Mouse (Mus musculus): ENCODE measurements around the gene Abhd15. TPM values are rescaled to one million over a fixed set of nuclear protein-coding genes. Genes with fewer than 3 reads are reported as not detected.

Gene Abhd15
- polyA plus RNA-seq (2015; fragmentation: Nextera tagmentation; extraction: Ambion mirVana): 1.9 and 2.4 TPM in 2 replicates

DNA sequence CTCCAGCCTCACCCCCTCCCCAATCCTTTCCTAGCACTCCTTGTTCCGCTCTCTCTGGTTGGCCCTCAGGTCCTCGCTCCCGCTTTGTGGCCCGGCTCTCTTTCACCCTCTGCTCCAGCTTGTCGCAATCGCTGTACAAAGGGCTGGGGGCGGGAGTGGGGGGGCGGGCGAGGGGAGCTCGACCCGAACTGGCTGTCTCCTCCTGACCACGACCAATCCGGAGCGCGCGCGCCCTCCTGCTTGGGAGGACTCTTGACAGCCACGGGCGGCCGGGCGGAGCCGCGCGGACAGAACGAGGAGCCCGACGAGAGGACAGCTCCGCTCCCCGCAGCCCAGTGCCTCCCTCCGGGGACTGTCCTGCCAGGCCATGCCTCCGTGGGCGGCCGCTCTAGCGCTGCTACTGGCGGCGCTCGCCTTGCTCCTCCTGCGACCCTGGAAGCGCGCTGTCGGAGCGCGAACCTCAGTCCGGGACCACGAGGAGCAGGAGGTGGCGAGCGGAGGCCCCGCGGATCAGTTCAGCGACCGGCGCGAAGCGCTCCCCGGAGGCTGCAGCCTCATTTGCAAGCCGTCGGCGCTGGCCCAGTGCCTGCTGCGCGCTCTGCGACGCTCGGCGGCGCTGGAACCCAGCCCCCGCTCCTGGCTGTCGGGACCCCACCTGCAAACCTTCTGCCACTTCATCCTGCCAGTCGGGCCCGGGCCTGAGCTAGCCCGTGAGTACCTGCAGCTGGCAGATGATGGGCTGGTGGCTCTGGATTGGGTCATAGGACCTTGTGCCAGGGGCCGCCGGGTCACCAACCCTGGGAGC lies at the start of gene Abhd15:
Abhd15 (plus strand) TSS at position 290 of the 805 bp plus-strand sequence.
- H3K9me3 ChIP-seq: no peaks in the 10 kb centered on the region
- WGBS: under 1% methylated on average over 72 of the region's 72 CpGs
- H3K4me2 ChIP-seq (replicated peaks): peak within 1 kb of the TSS; percentile 88
- no peaks in the 10 kb centered on the region for H3K36me3 ChIP-seq
- H3K27ac ChIP-seq (replicated peaks): no peak within 1 kb of the TSS
- H3K9ac ChIP-seq (replicated peaks): peak within 1 kb of the TSS; percentile 44
- ATAC-seq (replicated peaks): peak; percentile 49
- peak within 1 kb of the TSS; percentile 50 for H3K4me3 ChIP-seq
- H3K4me1 ChIP-seq: peaks cover 35% of the 10 kb centered on the region
- H3K27me3 ChIP-seq: peaks cover 21% of the 10 kb centered on the region; the same call in 1 of the 2 replicates

DNA sequence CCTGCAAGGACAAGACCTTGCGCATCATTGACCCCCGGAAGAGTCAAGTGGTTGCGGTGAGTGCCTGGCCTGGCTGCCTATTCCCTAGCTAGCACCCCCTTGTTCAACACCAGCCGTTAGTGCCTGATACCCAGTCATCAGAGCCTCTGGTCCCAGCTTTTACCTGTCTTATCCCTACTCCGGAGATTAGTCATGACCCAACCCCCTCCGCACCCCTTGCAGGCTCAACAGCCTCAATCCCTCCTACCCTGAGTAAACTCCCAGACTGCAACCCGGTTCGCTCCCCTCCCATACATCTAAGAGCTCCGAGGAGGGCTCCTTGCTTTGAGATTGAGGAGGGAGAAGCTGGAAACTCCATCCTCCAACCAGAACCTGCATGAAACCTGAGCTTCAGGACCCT lies 48.4 kb upstream of the Abhd15 start:
- H3K27ac ChIP-seq (replicated peaks): no peak overlapping the region
- no peaks in the 10 kb centered on the region for H3K9me3 ChIP-seq
- WGBS: 40% methylated on average over 9 of the region's 9 CpGs
- H3K4me1 ChIP-seq: peaks cover 19% of the 10 kb centered on the region
- peaks cover 31% of the 10 kb centered on the region for H3K27me3 ChIP-seq
- no peak for ATAC-seq (replicated peaks)
- peaks cover 15% of the 10 kb centered on the region for H3K36me3 ChIP-seq
- H3K9ac ChIP-seq (replicated peaks): no peak overlapping the region
- H3K4me2 ChIP-seq (replicated peaks): no peak overlapping the region
- H3K4me3 ChIP-seq: no peak overlapping the region

DNA sequence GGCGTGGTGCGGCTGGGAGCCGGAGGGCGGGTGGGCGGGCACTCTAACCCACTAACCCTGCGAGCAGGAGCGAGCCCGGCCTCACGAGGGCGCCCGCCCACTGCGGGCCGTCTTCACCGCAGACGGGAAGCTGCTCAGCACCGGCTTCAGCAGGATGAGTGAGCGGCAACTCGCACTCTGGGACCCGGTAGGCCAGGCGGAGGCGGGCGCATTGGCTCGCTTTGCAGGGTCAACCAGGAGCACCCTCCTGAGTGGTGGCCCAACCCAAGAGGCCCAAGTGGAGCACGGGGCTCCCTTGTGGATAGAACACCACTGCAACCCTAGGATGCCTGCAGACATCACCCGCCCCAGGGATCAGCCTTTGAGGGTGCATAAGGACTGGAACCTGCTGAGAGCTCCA lies 47.8 kb upstream of the Abhd15 start:
- Histone ChIP-seq H3K4me2 (replicated peaks) (no peak overlapping the region), H3K27me3 (peaks cover 31% of the 10 kb centered on the region), H3K4me3 (no peak overlapping the region), H3K9me3 (no peaks in the 10 kb centered on the region), H3K4me1 (peaks cover 14% of the 10 kb centered on the region), H3K27ac (replicated peaks) (no peak overlapping the region), H3K9ac (replicated peaks) (no peak overlapping the region), H3K36me3 (peaks cover 21% of the 10 kb centered on the region)
- WGBS: 5% methylated on average over 25 of the region's 25 CpGs
- no peak for ATAC-seq (replicated peaks)

DNA sequence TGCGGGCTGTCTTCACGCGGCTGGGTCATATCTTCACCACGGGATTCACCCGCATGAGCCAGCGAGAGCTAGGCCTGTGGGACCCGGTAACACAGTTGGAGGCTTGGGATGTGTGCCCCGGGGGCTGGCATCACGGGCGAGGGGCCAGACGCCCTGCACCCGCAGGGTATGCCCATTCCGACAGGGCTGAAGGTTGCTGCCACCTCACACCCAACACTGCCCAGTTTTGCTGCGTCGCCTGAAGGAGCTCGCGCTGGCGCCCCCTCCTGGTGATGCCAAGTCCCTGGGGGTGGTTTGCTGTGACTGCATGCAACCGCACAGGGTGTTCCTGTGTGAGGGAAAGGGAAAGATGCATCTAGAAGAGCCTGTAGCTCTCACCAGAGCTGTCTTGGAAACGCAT lies 47.1 kb upstream of the Abhd15 start:
- peaks cover 27% of the 10 kb centered on the region for H3K36me3 ChIP-seq
- H3K9me3 ChIP-seq: no peaks in the 10 kb centered on the region
- peak overlapping the region; percentile 22 for H3K4me2 ChIP-seq (replicated peaks)
- peak; percentile 47; the same call in 1 of the 2 replicates for ATAC-seq (replicated peaks)
- H3K4me1 ChIP-seq: peaks cover 7% of the 10 kb centered on the region
- H3K27ac ChIP-seq (replicated peaks): no peak overlapping the region
- WGBS: 12% methylated on average over 20 of the region's 20 CpGs
- peaks cover 29% of the 10 kb centered on the region for H3K27me3 ChIP-seq
- H3K9ac ChIP-seq (replicated peaks): no peak overlapping the region
- no peak overlapping the region for H3K4me3 ChIP-seq

- H3K9me3 ChIP-seq: no peaks in the 10 kb centered on the region
- WGBS: 80% methylated on average over 9 of the region's 9 CpGs
- H3K9ac ChIP-seq (replicated peaks): no peak overlapping the region
- peaks cover 6% of the 10 kb centered on the region; the same call in 1 of the 2 replicates for H3K4me1 ChIP-seq
- no peak overlapping the region for H3K4me2 ChIP-seq (replicated peaks)
- ATAC-seq (replicated peaks): no peak
- no peak overlapping the region for H3K27ac ChIP-seq (replicated peaks)
- H3K36me3 ChIP-seq: peaks cover 33% of the 10 kb centered on the region
- H3K27me3 ChIP-seq: peaks cover 23% of the 10 kb centered on the region
- H3K4me3 ChIP-seq: no peak overlapping the region
Observed at GRCm38 (mm10) chr11:77468397-77468796, 46.5 kb upstream of the Abhd15 start.

DNA sequence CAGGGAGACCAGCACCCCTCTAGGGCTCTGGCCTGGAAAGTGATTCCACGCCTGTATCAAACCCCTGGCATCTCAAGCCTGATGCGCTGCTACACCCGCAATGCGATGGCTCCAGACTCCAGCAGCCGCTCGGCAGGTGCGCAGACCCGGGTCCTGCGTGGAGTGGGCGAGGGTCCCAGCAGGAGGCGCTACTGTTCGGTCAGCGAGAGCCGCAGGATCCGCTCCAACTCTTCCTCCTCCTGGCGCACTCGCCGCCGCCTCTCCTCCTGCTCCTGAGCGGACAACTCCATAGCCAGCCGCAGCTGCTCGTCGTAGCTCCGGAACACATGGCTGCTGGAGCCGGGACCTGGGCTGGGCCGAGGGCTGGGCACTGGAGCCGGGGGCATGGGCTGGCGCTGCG lies 43.5 kb upstream of the Abhd15 start:
- Histone ChIP-seq H3K36me3 (peaks cover 50% of the 10 kb centered on the region), H3K9me3 (no peaks in the 10 kb centered on the region), H3K4me3 (no peak overlapping the region), H3K4me2 (replicated peaks) (no peak overlapping the region), H3K27me3 (peaks cover 8% of the 10 kb centered on the region; the same call in 1 of the 2 replicates), H3K4me1 (peaks cover 6% of the 10 kb centered on the region; the same call in 1 of the 2 replicates), H3K9ac (replicated peaks) (no peak overlapping the region), H3K27ac (replicated peaks) (no peak overlapping the region)
- no peak for ATAC-seq (replicated peaks)
- 74% methylated on average over 29 of the region's 29 CpGs for WGBS

GRCm38 (mm10) chr11:77472775-77473174 lies 42.1 kb upstream of the Abhd15 start:
- ATAC-seq (replicated peaks): no peak
- peaks cover 54% of the 10 kb centered on the region for H3K36me3 ChIP-seq
- H3K9me3 ChIP-seq: no peaks in the 10 kb centered on the region
- WGBS: 93% methylated on average over 16 of the region's 16 CpGs
- H3K4me2 ChIP-seq (replicated peaks): no peak overlapping the region
- no peak overlapping the region for H3K4me3 ChIP-seq
- H3K9ac ChIP-seq (replicated peaks): no peak overlapping the region
- H3K27ac ChIP-seq (replicated peaks): no peak overlapping the region
- peaks cover 2% of the 10 kb centered on the region; the same call in 1 of the 2 replicates for H3K27me3 ChIP-seq
- peaks cover 3% of the 10 kb centered on the region; the same call in 1 of the 2 replicates for H3K4me1 ChIP-seq

DNA sequence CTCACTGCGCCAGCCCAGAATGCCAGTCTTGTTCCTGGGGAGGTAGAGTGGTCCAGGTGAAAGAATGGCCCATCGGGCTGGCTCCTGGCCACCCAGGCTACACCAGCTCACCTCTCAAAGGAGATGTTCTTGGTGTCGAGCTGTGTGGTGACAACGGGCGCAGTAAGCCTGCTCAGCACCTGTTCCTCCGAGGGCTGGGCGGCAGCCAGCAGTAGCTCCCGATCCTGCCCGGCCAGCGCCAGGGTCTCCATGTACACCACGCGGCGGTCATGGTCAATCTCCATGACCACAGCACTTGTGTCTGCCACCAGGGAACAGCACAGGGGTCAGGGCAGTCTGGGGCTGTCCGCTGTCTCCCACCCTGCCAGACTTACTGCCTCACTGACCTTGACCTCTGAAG lies 38.7 kb upstream of the Abhd15 start:
- WGBS: 92% methylated on average over 14 of the region's 14 CpGs

GRCm38 (mm10) chr11:77476895-77477294 lies 38.0 kb upstream of the Abhd15 start:
- peaks cover 35% of the 10 kb centered on the region for H3K36me3 ChIP-seq
- H3K9me3 ChIP-seq: no peaks in the 10 kb centered on the region
- H3K4me3 ChIP-seq: no peak overlapping the region
- WGBS: 88% methylated on average over 6 of the region's 6 CpGs
- no peak for ATAC-seq (replicated peaks)
- H3K9ac ChIP-seq (replicated peaks): no peak overlapping the region
- H3K27me3 ChIP-seq: no peaks in the 10 kb centered on the region
- no peak overlapping the region for H3K4me2 ChIP-seq (replicated peaks)
- H3K27ac ChIP-seq (replicated peaks): no peak overlapping the region
- H3K4me1 ChIP-seq: peaks cover 11% of the 10 kb centered on the region

More for the DNA sequence above, 38.7 kb upstream of the Abhd15 start:
- no peaks in the 10 kb centered on the region for H3K9me3 ChIP-seq
- no peak overlapping the region for H3K9ac ChIP-seq (replicated peaks)
- H3K27ac ChIP-seq (replicated peaks): no peak overlapping the region
- no peak for ATAC-seq (replicated peaks)
- no peaks in the 10 kb centered on the region for H3K27me3 ChIP-seq
- H3K4me2 ChIP-seq (replicated peaks): no peak overlapping the region
- no peak overlapping the region for H3K4me3 ChIP-seq
- peaks cover 42% of the 10 kb centered on the region for H3K36me3 ChIP-seq
- H3K4me1 ChIP-seq: peaks cover 4% of the 10 kb centered on the region

DNA sequence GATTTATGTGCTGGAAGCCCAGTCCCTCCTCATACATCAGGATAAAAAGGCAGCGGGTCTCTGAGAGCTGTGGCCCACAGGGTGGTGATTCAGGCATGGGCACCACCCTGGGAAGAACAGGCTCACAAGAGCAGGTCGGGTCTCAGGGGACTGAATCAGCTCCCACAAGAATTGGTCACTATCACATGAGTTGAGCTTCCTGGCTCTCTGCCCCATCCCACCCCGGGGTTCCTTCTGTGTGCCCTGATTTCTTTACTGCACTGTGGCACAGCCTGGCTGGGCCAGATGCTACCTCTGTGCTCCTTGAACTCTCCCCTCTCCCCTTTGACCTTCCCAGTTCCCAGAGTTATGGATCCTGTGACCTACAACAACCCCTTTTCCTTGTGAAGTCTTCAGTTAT lies 31.9 kb upstream of the Abhd15 start:
- Histone ChIP-seq H3K27ac (replicated peaks) (no peak overlapping the region), H3K36me3 (no peaks in the 10 kb centered on the region), H3K4me1 (peaks cover 64% of the 10 kb centered on the region), H3K4me2 (replicated peaks) (no peak overlapping the region), H3K9me3 (no peaks in the 10 kb centered on the region), H3K27me3 (no peaks in the 10 kb centered on the region), H3K9ac (replicated peaks) (no peak overlapping the region), H3K4me3 (no peak overlapping the region)
- WGBS: 74% methylated on average over 3 of the region's 3 CpGs
- ATAC-seq (replicated peaks): no peak

DNA sequence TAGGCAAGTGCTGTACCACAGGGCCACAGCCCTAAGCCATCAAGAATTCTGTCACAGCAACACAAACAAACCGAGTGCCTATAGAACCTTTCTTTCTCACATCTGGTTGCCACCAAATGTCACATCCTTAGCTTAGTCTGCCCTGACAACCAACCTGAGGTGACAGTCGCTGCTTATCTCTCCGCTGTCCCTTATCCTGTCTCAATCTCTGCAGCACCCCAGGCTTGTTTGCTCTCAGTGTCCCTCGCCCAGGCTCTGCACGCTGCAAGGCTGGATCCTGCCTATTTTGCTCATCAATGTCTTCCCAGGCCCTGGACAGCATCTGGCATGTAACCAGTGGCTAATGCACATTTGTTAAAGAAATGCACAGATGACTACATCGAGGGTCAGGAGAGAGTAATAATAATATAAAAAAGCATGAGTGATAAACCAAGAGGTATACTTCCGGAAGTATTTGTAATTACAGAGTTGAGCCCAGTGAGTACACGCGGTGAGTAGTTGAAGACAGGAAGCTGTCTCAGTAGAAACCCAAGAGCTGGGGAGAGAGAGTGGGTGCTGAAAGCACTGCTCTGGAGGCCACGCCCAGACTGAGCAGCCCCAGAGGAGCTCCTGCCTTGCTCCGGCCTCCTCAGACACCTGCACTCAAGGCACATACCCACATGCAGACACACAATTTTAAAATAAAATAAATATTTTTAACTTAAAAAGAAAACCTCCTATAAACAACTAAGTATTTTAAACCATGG lies 31.2 kb upstream of the Abhd15 start:
- H3K36me3 ChIP-seq: no peaks in the 10 kb centered on the region
- H3K27ac ChIP-seq (replicated peaks): no peak overlapping the region
- H3K4me2 ChIP-seq (replicated peaks): no peak overlapping the region
- no peaks in the 10 kb centered on the region for H3K27me3 ChIP-seq
- WGBS: 84% methylated on average over 11 of the region's 11 CpGs
- H3K4me3 ChIP-seq: no peak overlapping the region
- no peak overlapping the region for H3K9ac ChIP-seq (replicated peaks)
- no peak for ATAC-seq (replicated peaks)
- no peaks in the 10 kb centered on the region for H3K9me3 ChIP-seq
- H3K4me1 ChIP-seq: peaks cover 70% of the 10 kb centered on the region

GRCm38 (mm10) chr11:77485229-77485628 lies 29.7 kb upstream of the Abhd15 start:
- Histone ChIP-seq H3K4me2 (replicated peaks) (peak overlapping the region; percentile 18; the same call in 1 of the 2 replicates), H3K9ac (replicated peaks) (peak overlapping the region; percentile 14; the same call in 1 of the 2 replicates)
- 20% methylated on average over 6 of the region's 6 CpGs for WGBS

More at GRCm38 (mm10) chr11:77485229-77485628, 29.7 kb upstream of the Abhd15 start:
- Histone ChIP-seq H3K27me3 (no peaks in the 10 kb centered on the region), H3K4me3 (no peak overlapping the region), H3K9me3 (no peaks in the 10 kb centered on the region), H3K4me1 (peaks cover 78% of the 10 kb centered on the region), H3K27ac (replicated peaks) (peak overlapping the region; percentile 92), H3K36me3 (no peaks in the 10 kb centered on the region)
- ATAC-seq (replicated peaks): no peak

Measured in forebrain, embryonic 15.5 days (tissue).